Mouse (Mus musculus) C2C12 (cell line): Measurements from ENCODE around the gene Tmprss3.

Experiments used
- CEBPB ChIP-seq: IDR thresholded peaks from one replicate; pipeline ENCODE4 v1.6.1; 2011; ENCODE audit warnings: low read depth, mild to moderate bottlenecking, control low read depth, moderate library complexity
- CTCF ChIP-seq: IDR thresholded peaks from one replicate; pipeline ENCODE4 v1.5.1; 2011; ENCODE audit not compliant: control insufficient read depth, insufficient read depth, insufficient read length
- MAX ChIP-seq: IDR thresholded peaks from one replicate; pipeline ENCODE4 v1.6.1; 2011; ENCODE audit warnings: mild to moderate bottlenecking, control low read depth
- MYOD1 ChIP-seq: IDR thresholded peaks from one replicate; pipeline ENCODE4 v1.6.1; 2011; ENCODE audit warnings: low read depth; ENCODE audit not compliant: control insufficient read depth, insufficient read length
- USF1 ChIP-seq: IDR thresholded peaks from one replicate; pipeline ENCODE4 v1.6.1; 2011; ENCODE audit warnings: low read depth, mild to moderate bottlenecking, control low read depth, moderate library complexity

DNA sequence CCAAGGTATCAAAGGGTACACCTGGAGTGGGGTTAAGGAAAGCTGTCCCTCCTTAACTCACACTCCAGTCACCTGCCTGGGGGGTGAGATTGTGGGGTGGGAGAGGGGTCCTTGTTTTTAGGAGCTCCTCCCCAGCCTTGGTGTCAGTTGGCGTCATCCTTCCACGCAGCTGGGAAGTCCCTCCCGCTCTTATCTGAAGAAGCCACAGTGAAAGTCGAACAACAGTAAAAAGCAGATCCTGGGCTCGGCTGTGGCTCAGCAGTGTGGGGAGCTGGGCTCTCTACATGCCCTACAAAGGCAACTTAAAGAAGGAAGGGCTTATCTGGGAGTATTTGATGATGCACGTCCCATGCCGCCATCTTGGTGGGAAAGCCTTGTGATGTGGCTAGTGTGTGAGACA is 11.5 kb upstream of the Tmprss3 start:
- TF ChIP-seq CTCF: no peak
- no peak for TF ChIP-seq USF1
- TF ChIP-seq MYOD1: no peak
- no peak for TF ChIP-seq MAX
- no peak for TF ChIP-seq CEBPB
